Mouse (Mus musculus) bone marrow macrophage, adult 2 months (primary cell): ENCODE measurements around the gene Spz1. TPM values are rescaled to one million over a fixed set of nuclear protein-coding genes. Genes with fewer than 3 reads are reported as not detected.

Source experiments
- H3K27ac ChIP-seq: 2 replicates; pipeline ENCODE4 v1.5.1; 2012; ENCODE audit warnings: low read depth, low read length; ENCODE audit not compliant: insufficient read depth
- H3K4me1 ChIP-seq: 2 replicates; pipeline ENCODE4 v1.6.1; 2012; ENCODE audit warnings: low read length; ENCODE audit not compliant: control insufficient read depth, insufficient read depth
- H3K4me3 ChIP-seq: 2 replicates; pipeline ENCODE4 v1.5.1; 2012; ENCODE audit warnings: mild to moderate bottlenecking, low read length, moderate library complexity; ENCODE audit not compliant: insufficient read depth
- CTCF ChIP-seq: IDR thresholded peaks from 2 replicates; pipeline ENCODE4 v1.5.1; 2012; ENCODE audit warnings: low read depth, mild to moderate bottlenecking, low read length, moderate library complexity
- POLR2A ChIP-seq: IDR thresholded peaks from 2 replicates; pipeline ENCODE4 v1.6.1; 2012; ENCODE audit warnings: mild to moderate bottlenecking, low read depth, low read length, borderline replicate concordance
- polyA plus RNA-seq: library from polyadenylated mRNA; stranded (reverse); fragments of >200 nt; gene quantifications from 2 replicates; pipeline ENCODE4 v1.2.4, GENCODE M21; 2012; ENCODE audit not compliant: missing spikeins, insufficient read depth, insufficient read length

Spz1 gene
- polyA plus RNA-seq, 1 experiment, result not detected

DNA sequence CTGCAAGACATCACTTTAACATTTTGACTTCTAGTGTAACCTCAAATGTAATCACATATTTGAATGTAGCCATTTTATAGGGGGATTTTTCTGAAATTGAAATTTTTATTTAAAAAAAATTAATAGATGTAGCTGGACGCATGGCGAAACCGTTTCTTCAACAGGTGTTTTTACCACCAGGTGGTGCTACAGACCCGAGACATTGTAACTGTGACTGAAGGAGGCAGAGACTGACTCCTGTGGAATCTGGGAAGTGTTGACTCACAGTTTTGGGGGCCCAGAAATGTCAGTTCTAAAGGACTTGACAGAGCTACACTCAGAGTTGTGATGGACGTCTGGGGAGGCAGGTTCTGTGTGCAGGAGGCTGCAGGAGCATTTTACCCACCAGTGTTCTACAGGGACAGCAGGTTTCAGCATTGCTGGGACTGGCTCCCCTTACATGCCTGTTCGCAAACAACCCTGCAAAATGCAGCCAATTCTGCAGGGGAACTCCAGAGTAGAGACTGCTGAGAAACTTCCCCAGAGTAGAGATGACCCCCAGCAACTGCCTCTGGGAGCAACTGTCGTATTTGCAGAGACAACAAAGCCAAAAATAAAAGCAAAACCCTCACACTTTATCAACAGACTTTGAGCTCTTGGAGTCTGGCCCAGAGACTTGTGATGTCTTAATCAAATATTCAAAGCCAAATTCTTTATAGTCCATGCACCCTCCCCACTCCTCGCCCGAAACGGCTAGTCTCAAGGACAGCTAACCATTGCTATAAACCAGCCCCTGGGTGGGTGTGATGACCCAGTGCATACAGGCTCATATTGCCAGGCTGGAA is 4.5 kb upstream of the Spz1 start:
- Histone ChIP-seq H3K4me3 (no peak overlapping the region), H3K4me1 (0 out of 2 replicates have a peak, but pooled peaks cover 2% of the 10 kb centered on the region), H3K27ac (no peak overlapping the region)
- no peak for TF ChIP-seq POLR2A
- no peak for TF ChIP-seq CTCF

DNA sequence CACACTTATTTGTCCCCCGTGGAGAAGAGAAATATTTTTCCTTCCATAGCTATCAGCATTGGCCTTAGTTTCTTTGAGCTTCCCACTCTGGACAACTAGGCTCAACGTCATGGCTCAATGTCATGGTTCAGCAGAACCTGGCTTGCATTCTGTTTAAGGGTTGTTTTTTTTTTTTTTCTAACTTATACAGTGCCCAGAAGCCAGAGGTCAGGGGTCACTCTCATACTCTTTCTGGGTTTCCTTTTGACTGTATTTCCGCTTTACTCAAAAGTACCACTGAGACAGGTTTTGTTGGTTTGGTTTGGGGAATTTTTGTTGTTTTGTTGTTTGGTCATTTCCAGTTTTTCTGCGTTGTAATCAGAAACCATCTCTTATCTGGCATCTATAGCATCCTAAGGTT is 2.2 kb upstream of the Spz1 start:
- no peak overlapping the region for H3K4me3 ChIP-seq
- H3K27ac ChIP-seq, result no peak overlapping the region
- 0 out of 2 replicates have a peak, but pooled peaks cover 2% of the 10 kb centered on the region for H3K4me1 ChIP-seq
- TF ChIP-seq POLR2A (no peak), CTCF (no peak)

DNA sequence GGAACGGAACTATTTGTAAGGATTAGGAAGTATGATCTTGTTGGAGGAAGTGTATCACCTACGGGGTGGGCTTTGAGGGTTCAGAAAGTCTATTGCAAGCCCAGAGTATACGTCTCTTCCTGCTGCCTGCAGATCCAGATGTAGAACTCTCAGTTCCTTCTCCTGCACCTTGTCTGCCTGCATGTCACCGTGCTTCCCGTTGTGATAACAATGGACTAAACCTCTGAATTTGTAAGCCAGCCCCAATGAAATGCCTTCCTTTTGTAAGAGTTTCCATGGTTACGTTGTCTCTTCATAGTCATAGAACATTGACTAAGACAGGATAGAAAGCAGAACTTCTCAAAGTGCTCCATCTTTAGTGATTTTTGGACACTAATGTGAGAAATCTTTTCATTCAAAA is 716 bp upstream of the Spz1 start:
- Histone ChIP-seq H3K4me1 (0 out of 2 replicates have a peak, but pooled peaks cover 2% of the 10 kb centered on the region), H3K4me3 (no peak overlapping the region), H3K27ac (no peak overlapping the region)
- no peak for TF ChIP-seq CTCF
- TF ChIP-seq POLR2A, result no peak

DNA sequence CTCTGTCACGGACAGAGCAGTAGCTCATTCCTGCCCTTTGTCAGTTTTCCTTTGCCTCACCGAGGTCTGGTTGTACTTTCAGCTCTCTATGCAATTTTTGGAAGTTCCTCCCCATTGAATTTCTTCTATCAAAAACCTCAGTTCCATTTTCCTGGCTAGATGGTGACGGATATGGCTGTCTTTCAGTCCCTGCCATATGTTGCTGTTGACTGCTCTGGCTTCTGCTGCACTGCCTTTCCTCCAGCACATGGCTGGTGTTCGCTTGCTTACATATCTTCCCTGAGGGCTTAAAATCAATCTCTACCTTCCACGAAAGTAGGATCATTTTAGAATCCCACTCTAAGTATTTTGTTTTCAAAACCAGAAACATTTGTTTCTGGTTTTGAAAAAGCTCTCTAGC is 16.5 kb downstream of the Spz1 start:
- no peak overlapping the region for H3K27ac ChIP-seq
- H3K4me3 ChIP-seq, result no peak overlapping the region
- TF ChIP-seq POLR2A (no peak), CTCF (no peak)

DNA sequence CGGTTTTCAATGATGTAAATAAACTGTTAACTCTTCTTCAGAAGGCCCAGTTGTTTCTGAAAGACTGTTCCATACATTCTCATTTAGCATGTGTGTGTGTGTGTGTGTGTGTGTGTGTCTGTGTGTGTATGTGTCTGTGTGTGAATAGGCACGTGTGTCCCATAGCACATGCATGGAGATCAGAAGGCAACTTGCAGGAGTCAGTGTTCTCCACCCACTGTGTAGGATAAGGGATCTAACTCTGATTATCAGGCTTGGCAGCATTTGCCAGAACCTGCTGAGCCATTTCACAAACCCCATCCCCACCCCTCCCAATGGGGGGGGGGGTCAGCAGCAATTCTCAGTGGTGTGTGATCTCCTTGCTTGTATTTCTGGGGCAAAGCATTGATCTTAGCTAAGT is 18.7 kb downstream of the Spz1 start:
- TF ChIP-seq POLR2A (no peak), CTCF (no peak)

More for the DNA sequence above, 16.5 kb downstream of the Spz1 start:
- H3K4me1 ChIP-seq, result no peaks in the 10 kb centered on the region

DNA sequence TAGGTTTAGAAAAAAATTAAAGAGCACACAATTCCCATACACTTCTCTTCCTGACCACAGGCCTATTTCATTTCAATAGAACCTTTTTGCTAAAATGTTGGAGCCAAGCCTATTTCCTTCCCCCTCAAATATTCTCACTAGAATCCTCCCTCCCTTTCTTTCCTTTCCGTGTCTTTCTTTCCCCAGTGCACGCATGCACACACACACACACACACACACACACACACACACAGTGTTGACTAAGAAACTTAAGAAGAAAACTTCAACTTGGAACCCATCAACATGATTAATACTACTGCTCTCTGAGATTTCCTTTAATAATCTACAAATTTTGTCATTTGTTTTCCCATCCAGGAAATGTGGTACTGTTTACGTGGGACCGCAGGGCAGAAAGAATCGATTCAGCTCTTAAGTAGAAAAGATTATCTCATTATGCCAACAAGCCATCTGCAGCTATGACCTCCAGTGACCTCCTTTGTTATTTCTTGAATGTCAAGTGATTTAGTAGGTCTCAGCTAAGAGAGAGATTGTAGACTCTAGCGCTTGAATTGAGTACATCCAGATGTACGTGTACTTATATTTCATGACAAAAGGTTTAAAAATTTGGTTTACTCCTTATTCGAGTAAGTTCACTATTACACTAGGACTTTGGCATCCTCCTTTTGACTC is 19.4 kb downstream of the Spz1 start:
- Histone ChIP-seq H3K4me3 (no peak overlapping the region), H3K27ac (no peak overlapping the region), H3K4me1 (no peaks in the 10 kb centered on the region)
- TF ChIP-seq POLR2A, result no peak
- TF ChIP-seq CTCF, result no peak

More for the DNA sequence above, 18.7 kb downstream of the Spz1 start:
- no peak overlapping the region for H3K4me3 ChIP-seq
- no peaks in the 10 kb centered on the region for H3K4me1 ChIP-seq
- H3K27ac ChIP-seq, result no peak overlapping the region

DNA sequence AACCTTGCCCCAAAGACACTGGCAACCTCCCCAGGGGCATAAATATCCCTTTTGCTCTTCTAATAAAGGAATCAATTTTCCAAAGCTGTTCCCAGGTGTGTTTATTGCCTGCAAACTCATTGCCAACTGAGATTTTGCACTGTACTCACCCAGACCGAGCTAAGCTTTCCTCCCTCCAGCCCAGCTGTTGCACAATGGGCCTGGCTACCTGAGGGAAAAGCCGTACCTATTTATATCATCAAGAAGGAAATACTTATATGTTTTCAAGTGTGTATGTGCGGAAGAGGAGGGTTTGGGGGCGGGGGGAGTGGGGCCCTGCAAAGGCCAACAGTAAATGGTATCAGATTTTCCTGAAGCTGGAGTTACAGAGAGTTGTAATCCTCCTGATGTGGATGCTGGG is 28.9 kb downstream of the Spz1 start:
- Histone ChIP-seq H3K27ac (no peak overlapping the region), H3K4me1 (no peaks in the 10 kb centered on the region), H3K4me3 (no peak overlapping the region)
- TF ChIP-seq CTCF (no peak), POLR2A (no peak)

DNA sequence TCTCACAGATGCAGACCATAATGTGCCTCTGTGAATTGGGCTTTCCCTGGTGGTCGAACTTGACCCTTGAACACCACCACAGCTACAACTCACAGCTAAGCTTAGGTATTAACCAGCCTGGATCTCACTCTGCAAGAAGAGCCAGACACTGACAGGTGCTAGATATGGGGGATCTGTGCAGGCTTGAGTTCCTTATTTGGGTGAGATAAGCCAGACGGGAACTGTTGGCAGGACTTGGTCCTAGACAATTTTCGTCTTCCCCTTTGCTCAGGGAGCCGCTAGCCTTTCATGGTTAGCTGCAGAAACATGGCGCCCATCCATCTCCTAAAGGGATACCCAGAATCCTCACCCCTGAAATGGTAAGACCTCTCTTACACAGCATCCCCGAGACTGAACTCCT is 35.0 kb downstream of the Spz1 start:
- H3K4me1 ChIP-seq, result no peaks in the 10 kb centered on the region
- H3K4me3 ChIP-seq, result no peak overlapping the region
- TF ChIP-seq CTCF (no peak), POLR2A (no peak)
- no peak overlapping the region for H3K27ac ChIP-seq

DNA sequence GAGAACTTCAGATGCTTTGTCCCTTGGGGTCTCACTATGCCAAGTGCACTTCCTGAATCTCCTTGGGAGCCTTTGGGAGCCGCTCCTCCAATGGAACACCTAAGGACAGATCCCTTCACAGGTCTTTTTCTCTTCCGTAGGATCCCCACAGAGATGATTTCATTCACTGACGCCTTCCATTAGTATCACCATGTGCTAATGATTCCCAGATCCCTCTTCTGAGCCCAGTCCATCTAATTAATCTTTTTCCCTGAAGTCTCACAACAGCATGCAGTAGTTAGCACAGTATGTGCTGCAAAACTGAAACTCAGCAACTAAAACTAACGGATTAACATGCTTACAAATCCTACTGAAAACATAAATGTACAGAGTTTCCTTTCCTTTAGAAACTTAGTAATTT is 36.8 kb downstream of the Spz1 start:
- no peaks in the 10 kb centered on the region for H3K4me1 ChIP-seq
- no peak overlapping the region for H3K4me3 ChIP-seq
- no peak overlapping the region for H3K27ac ChIP-seq
- TF ChIP-seq CTCF (no peak), POLR2A (no peak)

DNA sequence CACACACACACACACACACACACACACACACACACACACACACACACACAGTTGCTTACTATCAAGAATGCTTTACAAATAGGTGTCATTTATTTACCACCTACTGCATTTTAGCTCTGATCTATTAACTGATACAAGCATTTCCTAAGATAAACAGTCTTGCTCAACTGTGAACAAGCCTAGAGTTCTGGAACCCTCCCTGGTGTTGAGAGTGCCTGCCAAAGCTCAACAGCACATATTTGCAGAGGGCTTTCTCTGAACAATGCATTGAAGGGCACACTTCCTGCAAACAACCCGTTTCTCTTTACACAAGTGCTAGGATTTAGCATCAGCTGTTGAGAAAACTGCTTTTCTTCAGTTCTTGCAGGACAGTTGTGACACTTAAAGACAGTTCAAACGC is 42.2 kb downstream of the Spz1 start:
- Histone ChIP-seq H3K27ac (no peak overlapping the region), H3K4me3 (no peak overlapping the region), H3K4me1 (peaks cover 6% of the 10 kb centered on the region)
- TF ChIP-seq CTCF (no peak), POLR2A (no peak)
